Mouse (Mus musculus) brain, embryonic 14.5 days (tissue): ENCODE measurements around the gene Cacna1d.

ENCODE experiments used
- CTCF ChIP-seq: fragments of 200-500 bp; IDR thresholded peaks from 2 replicates; pipeline ENCODE4 v1.5.1; 2012; ENCODE audit warnings: inconsistent platforms, mild to moderate bottlenecking, moderate library complexity, borderline replicate concordance; ENCODE audit not compliant: insufficient read depth, insufficient read length; ENCODE audit errors: extremely low read depth
- POLR2A ChIP-seq: fragments of 200-500 bp; IDR thresholded peaks from 2 replicates; pipeline ENCODE4 v1.6.1; 2012; ENCODE audit warnings: mild to moderate bottlenecking, inconsistent platforms, borderline replicate concordance; ENCODE audit not compliant: poor library complexity, insufficient read depth, insufficient read length, severe bottlenecking; ENCODE audit errors: extremely low read depth

GRCm38 (mm10) chr14:30378306-30378705 is 112.9 kb downstream of the Cacna1d start:
- TF ChIP-seq POLR2A (no peak), CTCF (no peak)
